ENCODE assay signal across 21 mouse cellular contexts in the genomic region with DNA sequence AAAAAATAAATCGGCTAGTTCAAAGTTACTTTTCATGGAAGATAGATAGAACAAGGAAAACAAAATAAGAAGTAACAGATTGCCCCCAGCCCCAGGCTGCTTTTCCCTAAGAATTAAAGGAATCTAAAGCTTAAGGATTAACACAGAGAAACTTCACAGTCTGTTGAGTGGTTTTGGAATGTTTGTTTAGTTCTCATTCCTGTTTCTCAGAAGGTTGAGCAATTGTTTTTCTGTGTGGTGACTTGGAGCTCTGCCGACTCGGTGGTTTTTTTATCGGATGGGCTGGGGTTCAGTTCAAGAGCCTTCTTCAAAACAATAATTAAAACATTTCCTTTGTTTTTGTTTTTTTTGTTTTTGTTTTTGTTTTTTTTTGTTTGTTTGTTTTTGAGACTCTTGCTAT.
A peak's percentile ranks its signal among the peaks of the same experiment; 100 is the strongest.
DNase-seq lines count a peak whose midpoint lies in the region; ATAC-seq lines count a peak whose summit lies in the region.
"Had no signal": no experiment of that assay in that cellular context is flagged by ENCODE, and none has a peak within 500 bp of the region (broad histone marks: within the 10 kb centered on the region; RNA-seq: fewer than 3 reads in every experiment).

No protein-coding gene starts in this region.

- no peaks in the 10 kb centered on the region for H3K4me1 ChIP-seq in kidney, embryonic 16.5 days (ENCODE audit: insufficient read depth, low read length)
- H3K4me1 ChIP-seq in lung, embryonic 16.5 days (replicated peaks; ENCODE audit: control insufficient read depth, insufficient read depth, low read length) = peaks cover 2% of the 10 kb centered on the region; the same call in 1 of the 2 replicates

- no peaks in the 10 kb centered on the region for H3K27me3 ChIP-seq in kidney, embryonic 16.5 days (ENCODE audit: insufficient read depth, low read length)
- no peaks in the 10 kb centered on the region for H3K27me3 ChIP-seq in lung, embryonic 16.5 days (ENCODE audit: control insufficient read depth, insufficient read depth, low read depth, low read length)
- H3K27me3 ChIP-seq: CH12.LX; forebrain, embryonic 13.5 days; limb, embryonic 12.5 days had no signal

- ATAC-seq in kidney, embryonic 16.5 days (ENCODE audit: low FRiP score, low TSS enrichment) = no peak
- peak; percentile 71 for ATAC-seq in lung, embryonic 16.5 days (ENCODE audit: low read depth)
- peak; percentile 31; the same call in 1 of the 2 replicates for ATAC-seq in megakaryocyte, adult 5-6 weeks (ENCODE audit: poor library complexity, severe bottlenecking)
- ATAC-seq: forebrain, embryonic 13.5 days; hindbrain, embryonic 16.5 days; intestine, postnatal 0 days; midbrain, embryonic 13.5 days had no signal

- no peak overlapping the region for H3K27ac ChIP-seq in kidney, embryonic 16.5 days (ENCODE audit: low read length)
- no peak overlapping the region for H3K27ac ChIP-seq in lung, embryonic 16.5 days (ENCODE audit: low read length)
- H3K27ac ChIP-seq: heart, adult 2 months; limb, embryonic 12.5 days; liver, embryonic 14.5 days; midbrain, embryonic 13.5 days had no signal

- no peak overlapping the region for H3K4me3 ChIP-seq in kidney, embryonic 16.5 days (ENCODE audit: low read length)
- H3K4me3 ChIP-seq in lung, embryonic 16.5 days (ENCODE audit: low read length) = no peak overlapping the region
- H3K4me3 ChIP-seq: forebrain, embryonic 13.5 days; heart, adult 2 months; limb, embryonic 12.5 days; midbrain, embryonic 13.5 days had no signal

- no peaks in the 10 kb centered on the region for H3K36me3 ChIP-seq in kidney, embryonic 16.5 days (ENCODE audit: insufficient read depth, low read length)
- no peaks in the 10 kb centered on the region for H3K36me3 ChIP-seq in lung, embryonic 16.5 days (ENCODE audit: control insufficient read depth, insufficient read depth, low read length)
- H3K36me3 ChIP-seq: limb, embryonic 12.5 days; midbrain, embryonic 13.5 days had no signal

- H3K4me2 ChIP-seq in kidney, embryonic 16.5 days (replicated peaks; ENCODE audit: low read depth, low read length) = no peak overlapping the region
- no peak overlapping the region for H3K4me2 ChIP-seq in lung, embryonic 16.5 days (ENCODE audit: low read depth, low read length)
- H3K4me2 ChIP-seq: forebrain, embryonic 13.5 days; limb, embryonic 12.5 days; midbrain, embryonic 13.5 days had no signal

- no peaks in the 10 kb centered on the region for H3K9me3 ChIP-seq in kidney, embryonic 16.5 days (ENCODE audit: low read length)
- H3K9me3 ChIP-seq in lung, embryonic 16.5 days (ENCODE audit: control insufficient read depth, low read length) = no peaks in the 10 kb centered on the region
- H3K9me3 ChIP-seq: forebrain, embryonic 13.5 days; limb, embryonic 12.5 days; midbrain, embryonic 13.5 days had no signal

- no peak overlapping the region for H3K9ac ChIP-seq in kidney, embryonic 16.5 days (replicated peaks; ENCODE audit: low read length)
- no peak overlapping the region for H3K9ac ChIP-seq in lung, embryonic 16.5 days (ENCODE audit: low read length)
- H3K9ac ChIP-seq: forebrain, embryonic 13.5 days; limb, embryonic 12.5 days; liver, embryonic 14.5 days; midbrain, embryonic 13.5 days had no signal

- 62% methylated on average over 4 of the region's 4 CpGs for WGBS in kidney, embryonic 16.5 days
- 44% methylated on average over 4 of the region's 4 CpGs for WGBS in lung, embryonic 16.5 days

- peak; percentile 31 for DNase-seq in kidney, adult 18-20 months
- DNase-seq in kidney, postnatal 14 days = peak; percentile 7
- no peak for DNase-seq in urinary bladder, postnatal 25 days (ENCODE audit: low spot score)
- no peak for DNase-seq in cerebellum, postnatal 10 days
- DNase-seq: cerebellum, adult 2 months; gastrocnemius, postnatal 25 days; heart, postnatal 4 days; layer of hippocampus, adult 9-11 months; spleen, adult 18-20 months; thymus, postnatal 36 days had no signal

Comparison
In these comparisons a context has a peak if more than half of its experiments do, and no peak if none do; other contexts are left out.
1. DNase-seq: peak in kidney, adult 18-20 months (single experiment) and kidney, postnatal 14 days (single experiment); none in urinary bladder, postnatal 25 days (single experiment) and cerebellum, postnatal 10 days (0 of 2).